Mouse (Mus musculus): ENCODE measurements around the gene Dync1i1.

Gene Dync1i1

DNA sequence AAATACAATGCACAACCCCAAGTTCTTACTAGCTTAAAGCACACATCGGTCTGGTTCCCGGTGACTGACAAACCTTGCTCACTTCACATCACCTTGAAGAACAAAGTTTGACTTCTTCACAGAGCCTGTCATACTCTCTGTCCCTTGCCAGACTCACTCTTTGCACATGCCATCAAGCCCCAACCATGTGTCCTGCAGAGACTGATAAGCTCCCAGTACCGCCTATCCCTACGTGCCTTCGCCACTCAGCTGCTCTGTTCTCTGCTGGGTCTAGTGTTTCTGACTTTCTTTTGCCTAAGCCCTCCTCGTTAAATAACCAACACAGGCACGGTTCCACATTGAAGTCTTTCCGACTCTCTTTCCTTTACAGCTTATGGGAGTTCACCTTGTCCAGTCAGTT, 244.2 kb downstream of the Dync1i1 start:
- no peak for DNase-seq (ENCODE audit: low spot score)

DNA sequence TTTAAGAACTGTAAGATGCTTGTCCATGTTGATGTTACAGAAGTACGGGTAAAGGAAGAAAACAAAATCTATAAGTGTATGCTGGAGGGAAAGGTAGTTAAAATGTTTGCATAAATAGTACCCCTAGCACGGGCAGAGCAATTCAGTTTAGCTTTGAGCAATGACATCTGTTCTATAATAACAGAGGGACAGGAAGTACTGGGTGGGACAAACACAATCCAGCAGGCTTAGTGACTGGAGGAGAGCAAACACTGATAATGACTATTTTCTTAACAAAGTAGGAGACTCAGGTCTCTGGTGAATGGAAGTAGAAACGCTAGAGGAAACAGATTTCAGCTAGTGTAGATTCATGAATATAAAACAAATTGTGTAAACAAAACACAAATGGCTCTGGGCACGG, 250.8 kb downstream of the Dync1i1 start:
- no peak for DNase-seq (ENCODE audit: low spot score)

- peak; percentile 23 for DNase-seq (ENCODE audit: low spot score)
Measured at GRCm38 (mm10) chr6:5977238-5977920, 251.9 kb downstream of the Dync1i1 start.

GRCm38 (mm10) chr6:5991243-5991642, 265.8 kb downstream of the Dync1i1 start:
- DNase-seq (ENCODE audit: low spot score) = no peak

- DNase-seq (ENCODE audit: low spot score) = peak; percentile 51
Measured at GRCm38 (mm10) chr6:5991817-5992755, 266.6 kb downstream of the Dync1i1 start.

DNA sequence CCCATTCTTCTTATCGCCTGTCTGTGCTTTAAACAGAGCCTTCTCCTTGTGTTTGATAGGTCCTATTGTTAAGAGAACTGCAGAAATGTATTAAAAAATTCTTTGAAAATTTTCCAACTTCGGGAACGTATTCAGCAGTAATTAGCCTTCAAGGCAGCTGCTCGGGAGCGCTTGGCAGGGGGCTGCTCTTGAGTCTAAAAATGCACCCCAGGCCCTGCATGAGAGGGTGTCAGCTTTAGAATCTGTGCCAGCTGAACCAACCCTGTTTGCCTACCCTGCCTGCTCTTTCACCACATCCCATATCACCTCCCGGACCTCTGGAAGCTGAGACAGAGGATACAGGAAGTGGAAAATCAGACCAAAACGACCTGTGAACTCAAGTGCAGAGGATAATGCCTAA, 267.6 kb downstream of the Dync1i1 start:
- DNase-seq (ENCODE audit: low spot score) = no peak

DNA sequence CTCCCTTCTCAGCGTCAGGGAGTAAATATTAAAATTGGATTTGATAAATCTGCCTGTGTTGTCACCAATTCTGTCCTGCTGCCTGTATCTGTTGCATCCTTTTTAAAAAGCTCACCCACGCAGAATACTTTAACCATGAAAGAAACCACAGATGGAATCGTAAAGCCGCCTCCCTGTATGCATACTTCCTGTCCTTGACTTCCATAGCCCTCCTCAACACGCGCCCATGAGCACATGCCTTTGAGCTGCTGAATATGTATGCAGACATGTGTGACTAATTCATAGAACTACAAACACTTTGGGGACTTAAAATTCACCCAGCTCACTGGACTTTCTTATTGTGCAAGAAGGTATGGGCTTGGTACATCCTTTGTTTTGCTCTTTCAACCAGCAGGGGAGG, 272.1 kb downstream of the Dync1i1 start:
- DNase-seq (ENCODE audit: low spot score) = no peak

GRCm38 (mm10) chr6:6002061-6002460, 276.6 kb downstream of the Dync1i1 start:
- DNase-seq (ENCODE audit: low spot score) = no peak

- DNase-seq (ENCODE audit: low spot score) = no peak
Measured at GRCm38 (mm10) chr6:6004756-6005485, 279.5 kb downstream of the Dync1i1 start.

DNA sequence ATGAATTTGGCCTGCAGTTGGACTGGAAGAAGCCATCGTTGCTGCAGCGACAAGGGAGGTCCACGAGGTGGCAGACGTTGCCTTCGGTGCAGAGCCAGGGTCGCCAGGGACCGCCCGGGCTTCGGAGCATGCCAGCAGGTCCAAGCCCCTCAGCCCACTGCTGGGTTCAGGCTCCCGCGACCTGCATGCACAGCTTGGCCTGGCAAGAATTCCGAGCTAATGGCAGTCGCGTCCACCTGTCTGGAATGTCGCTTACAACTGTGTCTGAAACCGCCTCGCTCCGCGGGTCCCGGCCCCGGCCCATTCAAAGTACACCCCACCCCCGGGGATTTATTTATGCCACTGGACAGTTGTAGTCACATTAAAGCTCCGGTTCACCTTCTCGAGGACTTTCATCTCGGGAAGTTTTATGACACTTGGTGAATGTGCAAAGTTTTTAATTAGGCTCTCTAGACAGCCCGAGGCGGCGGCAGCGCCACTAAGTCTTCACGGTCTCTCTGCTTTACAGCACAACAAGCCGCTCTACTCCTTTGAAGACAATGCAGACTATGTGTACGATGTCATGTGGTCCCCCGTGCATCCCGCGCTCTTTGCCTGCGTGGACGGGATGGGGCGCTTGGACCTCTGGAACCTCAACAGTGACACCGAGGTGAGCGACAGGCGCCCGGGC, 280.5 kb downstream of the Dync1i1 start:
- peak; percentile 69 for DNase-seq (ENCODE audit: low spot score)

- DNase-seq (ENCODE audit: low spot score) = no peak
Measured at GRCm38 (mm10) chr6:6011364-6011763, 285.9 kb downstream of the Dync1i1 start.

GRCm38 (mm10) chr6:6015616-6016015, 290.2 kb downstream of the Dync1i1 start:
- no peak for DNase-seq (ENCODE audit: low spot score)

GRCm38 (mm10) chr6:6016931-6017330, 291.5 kb downstream of the Dync1i1 start:
- no peak for DNase-seq (ENCODE audit: low spot score)

DNA sequence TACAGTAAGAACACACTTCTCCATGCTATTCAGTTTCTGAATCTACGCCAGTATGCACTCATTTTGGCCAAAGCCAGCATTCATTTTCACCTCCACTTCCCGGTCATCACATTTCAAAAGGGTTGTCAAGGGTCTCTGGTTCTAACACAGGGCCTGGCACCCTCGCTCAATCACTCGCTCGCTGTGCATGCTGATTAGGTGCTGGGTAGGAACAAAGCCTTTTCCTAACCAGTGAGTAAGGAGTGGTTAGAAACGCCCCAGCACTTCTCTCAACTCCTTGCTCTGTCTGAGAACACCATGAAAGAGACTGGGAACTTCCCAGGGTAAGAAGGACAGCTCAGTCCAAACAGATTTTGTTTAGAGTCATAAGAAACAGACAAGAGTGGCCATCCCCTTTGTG, 298.5 kb downstream of the Dync1i1 start:
- no peak for DNase-seq (ENCODE audit: low spot score)

DNA sequence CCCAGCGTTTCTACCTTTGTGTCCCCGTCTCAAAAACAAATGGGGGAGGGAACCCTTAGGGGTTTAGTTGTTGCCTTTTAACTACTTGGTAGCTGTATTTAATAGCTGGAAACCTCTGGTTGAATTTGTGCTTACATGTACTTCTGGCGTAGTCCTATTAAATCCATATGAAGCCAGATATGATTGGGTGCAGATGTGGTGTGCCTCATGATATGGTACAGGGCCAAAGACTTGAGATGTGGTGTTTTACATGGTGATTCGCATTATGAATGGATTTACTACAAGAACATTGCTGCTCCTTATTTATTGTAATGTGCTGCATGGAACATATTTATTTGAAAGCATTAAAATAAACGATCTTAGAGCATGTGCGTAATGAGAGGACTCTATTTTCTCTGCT, 302.2 kb downstream of the Dync1i1 start:
- DNase-seq (ENCODE audit: low spot score) = no peak

- no peak for DNase-seq (ENCODE audit: low spot score)
Measured at GRCm38 (mm10) chr6:6038773-6039550, 313.5 kb downstream of the Dync1i1 start.

GRCm38 (mm10) chr6:6046729-6047424, 321.4 kb downstream of the Dync1i1 start:
- no peak for DNase-seq (ENCODE audit: low spot score)

DNA sequence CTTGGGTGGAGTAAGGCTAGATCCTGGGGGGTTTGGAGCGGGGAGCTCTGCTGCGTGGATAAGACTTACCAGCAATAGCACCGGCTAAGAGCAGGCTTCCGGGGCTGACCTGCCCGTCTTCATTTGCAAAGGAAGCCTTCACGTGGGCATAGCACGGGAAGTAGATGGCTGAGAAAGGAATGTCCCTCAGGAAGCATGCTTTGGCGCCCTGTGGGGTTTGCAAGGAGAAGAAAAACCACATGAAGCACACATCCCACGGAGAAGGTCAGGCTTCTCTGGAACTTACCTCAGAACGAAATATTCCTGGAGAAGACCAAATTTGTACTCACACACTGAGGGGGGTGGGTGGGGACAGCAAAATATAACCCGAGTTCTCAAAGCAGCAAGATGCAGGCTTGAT, 327.3 kb downstream of the Dync1i1 start:
- no peak for DNase-seq (ENCODE audit: low spot score)

- no peak for DNase-seq (ENCODE audit: low spot score)
Measured at GRCm38 (mm10) chr6:6053946-6054345, 328.5 kb downstream of the Dync1i1 start.

GRCm38 (mm10) chr6:6058548-6058947, 333.1 kb downstream of the Dync1i1 start:
- DNase-seq (ENCODE audit: low spot score) = no peak

- no peak for DNase-seq (ENCODE audit: low spot score)
Measured at GRCm38 (mm10) chr6:6067201-6067600, 341.8 kb downstream of the Dync1i1 start.

All from urinary bladder, postnatal 14 days (tissue).